Mouse (Mus musculus) hindbrain, embryonic 14.5 days (tissue): ENCODE measurements around the gene Haus2. TPM values are rescaled to one million over a fixed set of nuclear protein-coding genes. Genes with fewer than 3 reads are reported as not detected.

Source experiments
- polyA plus RNA-seq: library from polyadenylated mRNA; unstranded; fragments of >200 nt; fragmentation: Nextera tagmentation; extraction: Ambion mirVana; gene quantifications from 2 replicates; pipeline ENCODE4 v1.2.1, GENCODE M21; 2014

The Haus2 gene
- polyA plus RNA-seq, 1 experiment from 2014 or later: 28.7 TPM

Other genes with a start within 250 kb of the Haus2 start
- gene Ganc, start 205.5 kb upstream of the Haus2 start, polyA plus RNA-seq: 7.9 and 8.7 TPM in 2 replicates
- gene Tmem87a, start 205.3 kb upstream of the Haus2 start, polyA plus RNA-seq: 8.9 and 10.6 TPM in 2 replicates
- 0.64 and 1.7 TPM in 2 replicates for gene Capn3, start 153.4 kb upstream of the Haus2 start, polyA plus RNA-seq
- 46.4 and 48.0 TPM in 2 replicates for gene Zfp106, start 45.5 kb upstream of the Haus2 start, polyA plus RNA-seq
- 17.3 and 18.9 TPM in 2 replicates for gene Snap23, start 41.7 kb upstream of the Haus2 start, polyA plus RNA-seq
- gene Lrrc57, start 137 bp downstream of the Haus2 start, polyA plus RNA-seq: 30.8 and 31.4 TPM in 2 replicates
- gene Stard9, start 19.7 kb downstream of the Haus2 start, polyA plus RNA-seq: 4.7 and 7.0 TPM in 2 replicates
- gene Cdan1, start 240.7 kb downstream of the Haus2 start, polyA plus RNA-seq: 8.9 and 9.9 TPM in 2 replicates
- 17.4 and 18.1 TPM in 2 replicates for gene Ttbk2, start 241.2 kb downstream of the Haus2 start, polyA plus RNA-seq